Mouse (Mus musculus) ES-E14 (cell line): ENCODE measurements around the gene Cdh18. TPM values are rescaled to one million over a fixed set of nuclear protein-coding genes. Genes with fewer than 3 reads are reported as not detected.
A peak's percentile ranks its signal among the peaks of the same experiment; 100 is the strongest.
"Not testable (repeated sequence)": the region's sequence is repeated elsewhere in the genome, so short reads cannot be mapped to it uniquely, and the experiment has no call there.

Source experiments
- DNase-seq: peaks from one replicate; pipeline ENCODE4 v3.0.0-alpha.2; 2013; ENCODE audit warnings: low read depth, low spot score
- H3K27ac ChIP-seq: 2 replicates; pipeline ENCODE4 v1.5.1; 2012; ENCODE audit warnings: low read depth, mild to moderate bottlenecking, low read length, moderate library complexity, mixed read lengths; ENCODE audit not compliant: poor library complexity, insufficient read depth, severe bottlenecking
- H3K36me3 ChIP-seq: 2 replicates; pipeline ENCODE4 v1.6.1; 2012; ENCODE audit warnings: mild to moderate bottlenecking, low read length, moderate library complexity, mixed read lengths; ENCODE audit not compliant: control insufficient read depth, poor library complexity, insufficient read depth, severe bottlenecking
- H3K4me1 ChIP-seq, 2 experiments: fragments of 150-350 bp in 1 of 2; sonication (generic) in 1 of 2; 2 replicates each; pipeline ENCODE4 v1.6.1; 2012; ENCODE audit warnings: low read length in 2 of 2, mild to moderate bottlenecking in 1 of 2, mixed read lengths in 1 of 2; ENCODE audit not compliant: control insufficient read depth in 2 of 2, insufficient read depth in 2 of 2, poor library complexity in 1 of 2
- H3K4me3 ChIP-seq, 2 experiments: fragments of 150-350 bp in 1 of 2; sonication (generic) in 1 of 2; 2 replicates each; pipeline ENCODE4 v1.5.1; 2012; ENCODE audit warnings: low read length in 2 of 2, low read depth in 1 of 2, mild to moderate bottlenecking in 1 of 2, mixed read lengths in 1 of 2; ENCODE audit not compliant: insufficient read depth in 1 of 2, poor library complexity in 1 of 2, severe bottlenecking in 1 of 2
- H3K9ac ChIP-seq: 2 replicates; pipeline ENCODE4 v1.6.1; 2012; ENCODE audit warnings: low read depth, mild to moderate bottlenecking, low read length, mixed read lengths; ENCODE audit not compliant: poor library complexity, insufficient read depth, severe bottlenecking
- H3K9me3 ChIP-seq: fragments of 150-350 bp; sonication (generic); 2 replicates; pipeline ENCODE4 v1.6.1; 2012; ENCODE audit warnings: low read depth, mild to moderate bottlenecking, low read length; ENCODE audit not compliant: control insufficient read depth, insufficient read depth
- CHD2 ChIP-seq: IDR thresholded peaks from 2 replicates; pipeline ENCODE4 v1.6.1; 2014; ENCODE audit warnings: mild to moderate bottlenecking, low read depth, low read length, inconsistent platforms
- HCFC1 ChIP-seq: IDR thresholded peaks from 2 replicates; pipeline ENCODE4 v1.6.1; 2012; ENCODE audit warnings: low read length, inconsistent platforms, borderline replicate concordance; ENCODE audit not compliant: insufficient read depth
- MAFK ChIP-seq: IDR thresholded peaks from 2 replicates; pipeline ENCODE4 v1.6.1; 2014; ENCODE audit warnings: mild to moderate bottlenecking, low read depth, low read length, inconsistent platforms; ENCODE audit not compliant: insufficient read depth
- ZC3H11A ChIP-seq: IDR thresholded peaks from 2 replicates; pipeline ENCODE4 v1.6.1; 2012; ENCODE audit warnings: low read depth, mild to moderate bottlenecking, inconsistent platforms, low read length, borderline replicate concordance
- ZNF384 ChIP-seq: IDR thresholded peaks from 2 replicates; pipeline ENCODE4 v1.6.1; 2012; ENCODE audit warnings: low read depth, low read length, inconsistent platforms
- in situ Hi-C, 2 experiments: fragments of 600-800 bp; cut with MboI; formaldehyde crosslinking; loops; one replicate each; pipeline ENCODE4 v1.15.1; 2025; ENCODE audit warnings: low sequenced_read_pairs in 2 of 2, inconsistent platforms in 1 of 2; ENCODE audit not compliant: unreplicated experiment in 2 of 2
- total RNA-seq: library from RNA; depleted of rRNA; stranded (reverse); fragments of 300-350 nt; gene quantifications from 2 replicates; pipeline ENCODE4 v1.2.3, GENCODE M21; 2012

Cdh18 gene
- total RNA-seq, 1 experiment, result 0.54 TPM

GRCm38 (mm10) chr15:22736165-22736564 is 187.3 kb downstream of the Cdh18 start:
- TF ChIP-seq CHD2, result no peak
- no peak for TF ChIP-seq ZC3H11A
- no peak for TF ChIP-seq ZNF384
- no peak for TF ChIP-seq HCFC1
- TF ChIP-seq MAFK, result no peak
- no peak for DNase-seq
- no peaks in the 10 kb centered on the region for H3K9me3 ChIP-seq
- H3K36me3 ChIP-seq, result no peaks in the 10 kb centered on the region
- in situ Hi-C loops, result no loop called here
- H3K4me1 ChIP-seq, result no peaks in the 10 kb centered on the region
- H3K27ac ChIP-seq, result no peak overlapping the region
- no peak overlapping the region for H3K4me3 ChIP-seq
- H3K9ac ChIP-seq, result no peak overlapping the region

- in situ Hi-C loops, H3K27ac ChIP-seq, H3K9me3 ChIP-seq, H3K4me3 ChIP-seq, H3K36me3 ChIP-seq, H3K9ac ChIP-seq, H3K4me1 ChIP-seq: not testable (repeated sequence)
- peak; percentile 29 for DNase-seq
- TF ChIP-seq CHD2, result peak; percentile 48; the same call in 1 of the 2 replicates
These were observed 212.4 kb downstream of the Cdh18 start for GRCm38 (mm10) chr15:22761257-22761656.

- in situ Hi-C loops, result not testable (repeated sequence)
These were observed 217.8 kb downstream of the Cdh18 start for GRCm38 (mm10) chr15:22766591-22766990.

GRCm38 (mm10) chr15:22776346-22776745 is 227.5 kb downstream of the Cdh18 start:
- Histone ChIP-seq H3K27ac (no peak overlapping the region), H3K4me1 (no peaks in the 10 kb centered on the region), H3K36me3 (no peaks in the 10 kb centered on the region), H3K4me3 (no peak overlapping the region), H3K9me3 (no peaks in the 10 kb centered on the region), H3K9ac (no peak overlapping the region)
- no peak for DNase-seq
- TF ChIP-seq ZNF384, result no peak
- no peak for TF ChIP-seq ZC3H11A
- TF ChIP-seq HCFC1, result no peak
- TF ChIP-seq CHD2, result no peak
- no peak for TF ChIP-seq MAFK
- in situ Hi-C loops, result no loop called here

More at GRCm38 (mm10) chr15:22766591-22766990, 217.8 kb downstream of the Cdh18 start:
- not testable (repeated sequence) for H3K36me3 ChIP-seq, H3K4me3 ChIP-seq, H3K27ac ChIP-seq, H3K4me1 ChIP-seq, H3K9me3 ChIP-seq, H3K9ac ChIP-seq, DNase-seq

- DNase-seq, result no peak
- in situ Hi-C loops, result no loop called here
- Histone ChIP-seq H3K4me3 (no peak overlapping the region), H3K27ac (no peak overlapping the region), H3K36me3 (no peaks in the 10 kb centered on the region), H3K4me1 (no peaks in the 10 kb centered on the region), H3K9me3 (no peaks in the 10 kb centered on the region), H3K9ac (no peak overlapping the region)
- TF ChIP-seq MAFK, result no peak
- TF ChIP-seq ZC3H11A, result no peak
- TF ChIP-seq ZNF384, result no peak
- no peak for TF ChIP-seq CHD2
- TF ChIP-seq HCFC1, result no peak
These were observed 240.9 kb downstream of the Cdh18 start for GRCm38 (mm10) chr15:22789696-22790095.
